Mouse (Mus musculus) macrophage (primary cell): ENCODE data around the gene Gm49318. TPM values are rescaled to one million over a fixed set of nuclear protein-coding genes. Genes with fewer than 3 reads are reported as not detected.

Experiments used
- H3K27ac ChIP-seq: fragments of 350-480 bp; formaldehyde crosslinking; 2 replicates; pipeline ENCODE4 v1.9.0; 2021
- H3K36me3 ChIP-seq: fragments of 350-480 bp; formaldehyde crosslinking; 2 replicates; pipeline ENCODE4 v1.9.0; 2021; ENCODE audit errors: inconsistent target
- H3K4me3 ChIP-seq: fragments of 350-480 bp; formaldehyde crosslinking; 2 replicates; pipeline ENCODE4 v1.9.0; 2021; ENCODE audit errors: inconsistent target
- H3K79me2 ChIP-seq: fragments of 350-480 bp; formaldehyde crosslinking; 2 replicates; pipeline ENCODE4 v1.9.0; 2021; ENCODE audit errors: inconsistent target
- WGBS: methylation state at CpG from one replicate; pipeline ENCODE4 v1.1.7; 2026; ENCODE audit warnings: inconsistent platforms; ENCODE audit not compliant: missing documents; 5-methylcytosine and 5-hydroxymethylcytosine counted together
- polyA plus RNA-seq: library from polyadenylated mRNA; stranded (reverse); fragments of 250-400 nt; gene quantifications from 3 replicates; pipeline ENCODE4 v1.2.4, GENCODE M21; 2018; ENCODE audit warnings: inconsistent platforms

The Gm49318 gene
- polyA plus RNA-seq, 1 experiment from 2014 or later = not detected

DNA sequence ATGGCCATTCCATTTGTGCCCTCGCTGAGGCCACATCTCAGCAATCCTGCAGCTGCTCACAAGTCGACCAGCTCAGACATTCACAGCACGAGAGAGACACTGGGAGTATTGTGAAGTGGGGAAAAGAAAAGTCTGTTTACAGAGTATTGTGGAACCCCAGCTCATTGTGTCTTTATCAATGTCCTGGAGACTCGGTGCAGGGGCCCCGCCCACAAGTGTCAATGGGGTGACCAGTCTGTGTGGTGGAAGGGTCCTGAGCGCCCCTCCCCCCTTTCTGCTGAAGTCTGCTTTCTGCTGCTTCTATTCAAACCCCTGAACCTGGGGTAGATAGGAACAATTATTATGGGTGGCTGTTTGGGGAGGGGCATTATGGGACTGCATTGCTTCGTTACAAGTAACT is 42.6 kb downstream of the Gm49318 start:
- 69% methylated on average over 7 of the region's 7 CpGs for WGBS
- Histone ChIP-seq H3K79me2 (no peaks in the 10 kb centered on the region), H3K4me3 (no peak overlapping the region), H3K36me3 (no peaks in the 10 kb centered on the region), H3K27ac (no peak overlapping the region)

DNA sequence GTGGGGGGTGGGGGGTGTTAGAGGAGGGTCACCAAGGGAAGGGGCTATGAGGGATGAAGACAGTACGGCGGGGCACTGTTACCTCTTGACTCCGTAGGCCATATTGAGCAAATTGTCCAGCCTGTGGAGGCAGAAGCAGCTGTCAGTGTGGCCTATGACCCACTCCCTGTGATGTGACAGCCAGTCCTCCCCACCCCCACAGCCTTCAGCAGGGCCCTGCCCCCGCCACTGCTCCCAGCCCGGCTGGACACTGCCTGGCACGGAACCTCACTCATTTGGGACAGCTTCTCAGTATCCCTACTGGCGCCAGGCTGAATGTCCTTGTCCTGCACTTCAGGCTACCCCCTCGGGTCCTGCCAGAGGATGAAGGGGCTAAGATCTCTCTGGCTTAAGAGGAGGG is 46.5 kb downstream of the Gm49318 start:
- Histone ChIP-seq H3K27ac (no peak overlapping the region), H3K36me3 (no peaks in the 10 kb centered on the region), H3K79me2 (no peaks in the 10 kb centered on the region), H3K4me3 (no peak overlapping the region)
- 89% methylated on average over 8 of the region's 8 CpGs for WGBS

DNA sequence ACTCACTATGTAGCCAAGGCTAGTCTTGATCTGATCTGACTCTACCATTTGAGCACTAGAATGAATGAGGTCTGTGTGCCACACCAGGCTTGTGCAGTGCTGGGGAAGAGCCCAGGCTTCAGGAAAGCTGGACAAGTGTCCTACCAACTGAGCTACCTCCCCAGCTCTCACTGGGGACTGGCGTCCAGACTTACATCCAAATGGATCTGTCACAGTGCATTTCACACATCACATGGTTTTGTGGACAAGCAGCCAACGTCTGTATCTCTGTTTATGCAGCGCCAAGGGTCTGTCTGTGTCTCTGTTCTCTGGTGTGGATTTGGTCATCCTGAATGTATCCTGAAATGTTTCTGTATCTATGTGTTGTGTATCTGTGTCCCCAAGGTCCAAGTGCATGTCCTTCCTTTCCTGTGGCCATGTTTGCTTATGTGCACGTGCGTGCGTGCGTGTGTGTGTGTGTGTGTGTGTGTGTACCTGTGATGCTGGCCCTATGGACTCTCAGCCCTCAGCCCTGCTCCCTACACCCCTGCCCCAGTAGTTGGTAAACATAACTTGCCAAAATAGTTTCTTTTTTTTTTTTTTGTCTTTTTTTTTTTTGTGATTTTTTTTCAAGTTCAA is 53.7 kb downstream of the Gm49318 start:
- no peak overlapping the region for H3K27ac ChIP-seq
- peaks cover 17% of the 10 kb centered on the region for H3K36me3 ChIP-seq
- H3K4me3 ChIP-seq = no peak overlapping the region
- H3K79me2 ChIP-seq = no peaks in the 10 kb centered on the region
- WGBS = 87% methylated on average over 3 of the region's 7 CpGs

DNA sequence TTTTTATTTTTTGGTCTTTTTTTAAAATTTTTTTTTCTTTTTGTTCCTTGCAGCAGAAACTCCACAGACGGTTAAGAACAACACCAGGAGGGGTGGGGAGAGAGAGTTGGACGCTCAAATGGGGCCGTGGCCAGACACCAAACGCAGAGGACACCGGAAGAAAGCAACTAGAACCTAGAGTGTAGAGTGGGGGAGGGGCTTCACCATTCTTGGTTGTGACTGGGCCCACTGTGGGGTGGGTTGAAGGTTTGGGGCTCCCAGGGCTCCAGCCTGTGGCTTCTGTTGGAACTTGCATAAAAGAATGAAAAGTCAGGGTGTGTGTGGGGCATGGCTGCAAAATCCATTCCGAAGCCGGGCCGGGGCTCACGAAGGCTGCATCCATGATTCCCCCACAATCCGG is 54.8 kb downstream of the Gm49318 start:
- Histone ChIP-seq H3K27ac (no peak overlapping the region), H3K36me3 (peaks cover 26% of the 10 kb centered on the region), H3K79me2 (no peaks in the 10 kb centered on the region), H3K4me3 (no peak overlapping the region)
- WGBS = 66% methylated on average over 10 of the region's 10 CpGs

DNA sequence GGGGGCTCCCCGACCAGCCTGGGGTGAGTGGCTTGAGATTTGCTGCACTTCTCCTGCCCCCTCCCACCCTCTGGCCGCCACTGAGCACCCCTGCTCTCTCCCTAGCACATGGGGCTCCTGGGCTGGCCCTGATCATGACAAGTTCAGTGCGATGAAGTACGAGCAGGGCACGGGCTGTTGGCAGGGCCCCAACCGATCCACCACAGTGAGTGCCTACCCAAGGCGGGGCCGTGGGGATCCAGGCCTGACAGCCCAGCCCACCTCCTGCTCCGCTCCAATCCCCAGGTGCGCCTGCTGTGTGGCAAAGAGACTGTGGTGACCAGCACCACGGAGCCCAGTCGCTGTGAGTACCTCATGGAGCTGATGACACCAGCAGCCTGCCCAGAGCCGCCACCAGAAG is 58.3 kb downstream of the Gm49318 start:
- Histone ChIP-seq H3K79me2 (no peaks in the 10 kb centered on the region), H3K36me3 (peaks cover 60% of the 10 kb centered on the region), H3K27ac (no peak overlapping the region), H3K4me3 (no peak overlapping the region)
- 93% methylated on average over 13 of the region's 13 CpGs for WGBS

DNA sequence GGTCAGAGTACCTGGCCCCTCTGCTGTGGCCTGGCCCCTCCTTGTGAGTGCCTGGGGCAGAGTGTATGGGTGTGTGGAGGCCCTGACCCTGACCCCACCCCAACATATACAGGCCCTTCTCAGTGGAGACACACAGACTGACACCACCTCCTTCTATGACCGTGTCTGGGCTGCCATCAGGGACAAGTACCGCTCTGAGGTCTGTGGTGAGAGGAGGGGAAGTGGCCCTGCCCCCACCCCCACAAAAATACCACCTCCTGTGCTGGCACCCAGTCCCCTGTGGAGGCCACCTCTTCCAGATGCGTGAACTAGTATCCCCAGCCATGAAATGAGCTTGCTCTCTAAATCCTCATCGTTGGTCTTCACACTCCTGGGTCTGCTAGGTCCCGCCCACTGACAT is 60.0 kb downstream of the Gm49318 start:
- H3K4me3 ChIP-seq = no peak overlapping the region
- H3K79me2 ChIP-seq = no peaks in the 10 kb centered on the region
- 43% methylated on average over 4 of the region's 5 CpGs for WGBS
- peaks cover 77% of the 10 kb centered on the region for H3K36me3 ChIP-seq
- H3K27ac ChIP-seq = no peak overlapping the region

DNA sequence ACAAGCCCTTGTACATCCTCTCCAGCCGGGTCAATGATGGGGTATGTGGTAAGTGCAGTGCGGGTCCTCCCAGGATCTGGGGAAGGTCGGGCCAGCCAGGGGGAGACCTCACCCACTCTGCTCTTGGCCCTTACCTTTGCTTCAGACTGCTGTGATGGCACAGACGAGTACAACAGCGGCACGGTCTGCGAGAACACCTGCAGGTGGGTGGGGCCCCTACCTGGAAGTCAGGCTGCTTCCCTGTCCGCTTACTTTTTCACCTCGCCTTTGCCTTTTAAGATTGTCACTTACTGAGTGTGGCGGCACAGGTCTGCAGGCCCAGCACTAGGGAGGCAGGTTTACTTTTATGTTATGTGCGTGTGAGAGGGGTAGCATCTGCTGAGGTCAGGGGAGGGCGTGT is 66.5 kb downstream of the Gm49318 start:
- peaks cover 51% of the 10 kb centered on the region for H3K36me3 ChIP-seq
- no peak overlapping the region for H3K4me3 ChIP-seq

DNA sequence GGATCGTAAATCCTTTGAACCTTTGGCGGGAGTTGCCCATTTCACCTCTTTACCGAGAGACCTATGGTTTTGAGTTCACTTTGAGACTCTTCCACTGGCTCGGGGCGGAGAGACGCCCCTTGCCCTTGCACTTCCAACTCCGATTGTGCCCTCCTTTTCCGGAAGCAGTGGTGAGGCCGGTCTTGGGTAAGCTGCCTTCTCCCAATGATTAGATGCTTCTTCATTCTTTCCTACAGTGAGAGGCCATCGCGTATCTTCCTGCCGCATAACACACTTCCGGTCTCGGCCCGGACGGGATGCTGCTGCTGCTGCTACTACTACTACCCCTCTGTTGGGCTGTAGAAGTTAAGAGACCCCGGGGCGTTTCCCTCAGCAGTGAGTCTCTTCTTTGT is 67.9 kb downstream of the Gm49318 start:
- H3K36me3 ChIP-seq = peaks cover 38% of the 10 kb centered on the region
- peak overlapping the region; percentile 71 for H3K27ac ChIP-seq
- 0% methylated on average over 18 of the region's 18 CpGs for WGBS
- peaks cover 8% of the 10 kb centered on the region for H3K79me2 ChIP-seq
- peak overlapping the region; percentile 97 for H3K4me3 ChIP-seq

More for the DNA sequence above, 66.5 kb downstream of the Gm49318 start:
- 95% methylated on average over 12 of the region's 12 CpGs for WGBS
- no peak overlapping the region for H3K27ac ChIP-seq
- peaks cover 8% of the 10 kb centered on the region for H3K79me2 ChIP-seq

DNA sequence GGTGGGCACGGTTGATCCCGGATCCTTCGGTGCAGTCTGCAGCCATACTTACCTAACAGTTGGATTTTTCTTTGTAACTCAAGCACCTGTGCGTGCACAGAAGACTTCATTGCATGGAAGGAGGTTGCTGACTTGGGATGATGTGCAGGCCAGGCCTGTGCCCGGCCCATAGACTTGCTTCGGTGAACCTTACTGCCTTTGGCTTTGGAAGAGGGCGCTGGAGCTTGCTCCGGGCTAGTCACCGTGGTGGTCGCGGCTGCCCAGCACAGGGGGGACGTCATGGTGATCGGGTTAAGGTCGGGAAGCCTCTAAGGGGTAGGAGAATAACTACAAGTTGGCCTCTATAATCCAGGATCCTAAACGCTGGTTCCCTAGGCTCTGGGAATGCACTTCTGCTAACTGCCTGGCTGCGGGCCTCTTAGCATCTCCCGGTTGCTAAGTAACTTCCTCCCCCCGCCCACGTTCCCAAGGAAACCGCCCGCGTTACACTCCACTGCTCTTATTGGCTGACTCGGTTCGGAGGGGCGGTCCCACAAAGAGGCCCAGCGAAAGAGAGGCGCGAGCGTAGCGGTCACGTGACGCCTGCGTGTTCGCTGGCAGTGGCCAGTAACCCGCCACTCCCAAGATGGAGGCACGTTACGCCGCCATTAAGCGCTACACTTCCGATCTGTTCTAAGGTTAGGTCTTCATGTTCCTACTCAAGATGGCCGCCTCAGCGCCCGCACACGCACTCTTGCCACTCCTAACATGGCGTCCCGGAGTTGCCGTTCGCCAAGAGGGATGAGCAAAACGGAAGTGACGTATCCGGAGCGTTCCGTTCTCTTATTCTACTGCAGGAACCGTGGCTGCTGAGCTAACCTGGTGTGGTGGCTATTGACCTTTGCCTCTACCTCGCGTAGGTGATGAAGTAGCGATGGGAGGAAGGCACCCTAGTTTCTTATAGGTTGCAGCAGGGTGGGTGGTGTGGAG is 68.6 kb downstream of the Gm49318 start, which contains the start of the genes Ccdc151 and Prkcsh:
TSS of gene Ccdc151 (minus strand) at position 441 of the 969 bp plus-strand sequence.
TSS of gene Prkcsh (plus strand) at position 613 of the 969 bp plus-strand sequence.
- peaks cover 8% of the 10 kb centered on the region for H3K79me2 ChIP-seq
- peak within 1 kb of the TSS; percentile 71 for H3K27ac ChIP-seq
- 10% methylated on average over 57 of the region's 57 CpGs for WGBS
- H3K4me3 ChIP-seq = peak within 1 kb of the TSS; percentile 97
- H3K36me3 ChIP-seq = peaks cover 31% of the 10 kb centered on the region

DNA sequence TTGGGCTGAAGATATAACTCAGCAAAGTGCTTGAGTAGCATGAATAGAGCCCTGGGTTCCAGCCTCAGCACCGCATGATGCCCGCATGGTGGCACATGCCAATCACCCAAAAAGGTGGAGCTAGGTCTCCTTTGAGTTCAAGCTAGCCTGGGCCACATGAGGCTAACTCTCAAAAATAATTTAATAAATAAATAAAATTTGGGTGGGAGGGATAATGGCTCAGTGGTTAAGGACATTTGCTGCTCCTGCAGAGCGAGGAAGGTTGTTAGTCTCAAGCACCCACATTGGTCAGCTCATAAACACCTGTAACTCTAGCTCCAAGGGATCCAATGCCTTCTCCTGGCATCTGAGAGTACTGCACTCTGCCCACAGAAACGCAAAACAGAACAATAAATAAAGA is 69.4 kb downstream of the Gm49318 start:
- H3K27ac ChIP-seq = no peak overlapping the region
- peaks cover 8% of the 10 kb centered on the region for H3K79me2 ChIP-seq
- WGBS = 98% methylated on average over 4 of the region's 4 CpGs
- peaks cover 23% of the 10 kb centered on the region for H3K36me3 ChIP-seq
- no peak overlapping the region for H3K4me3 ChIP-seq

DNA sequence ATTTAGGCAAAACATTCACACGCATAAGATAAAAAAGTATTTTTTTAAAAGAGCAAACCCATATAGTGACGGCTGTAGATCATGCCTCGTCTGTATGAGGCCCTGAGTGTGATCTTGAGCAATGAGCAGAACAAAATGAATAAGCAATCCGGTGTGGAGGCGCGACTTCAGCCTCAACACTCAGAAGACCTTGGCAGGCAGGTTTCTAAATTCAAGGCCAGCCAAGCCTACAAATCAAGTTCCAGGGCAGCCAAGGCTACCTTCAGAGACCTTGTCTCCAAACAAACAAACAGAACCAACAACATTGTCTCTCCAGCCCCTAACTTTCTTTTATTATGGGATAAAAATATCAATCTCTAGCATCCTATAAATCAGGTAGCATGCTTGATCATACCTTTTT is 70.8 kb downstream of the Gm49318 start:
- H3K36me3 ChIP-seq = peaks cover 9% of the 10 kb centered on the region
- 97% methylated on average over 6 of the region's 6 CpGs for whole genome bisulfite sequencing

DNA sequence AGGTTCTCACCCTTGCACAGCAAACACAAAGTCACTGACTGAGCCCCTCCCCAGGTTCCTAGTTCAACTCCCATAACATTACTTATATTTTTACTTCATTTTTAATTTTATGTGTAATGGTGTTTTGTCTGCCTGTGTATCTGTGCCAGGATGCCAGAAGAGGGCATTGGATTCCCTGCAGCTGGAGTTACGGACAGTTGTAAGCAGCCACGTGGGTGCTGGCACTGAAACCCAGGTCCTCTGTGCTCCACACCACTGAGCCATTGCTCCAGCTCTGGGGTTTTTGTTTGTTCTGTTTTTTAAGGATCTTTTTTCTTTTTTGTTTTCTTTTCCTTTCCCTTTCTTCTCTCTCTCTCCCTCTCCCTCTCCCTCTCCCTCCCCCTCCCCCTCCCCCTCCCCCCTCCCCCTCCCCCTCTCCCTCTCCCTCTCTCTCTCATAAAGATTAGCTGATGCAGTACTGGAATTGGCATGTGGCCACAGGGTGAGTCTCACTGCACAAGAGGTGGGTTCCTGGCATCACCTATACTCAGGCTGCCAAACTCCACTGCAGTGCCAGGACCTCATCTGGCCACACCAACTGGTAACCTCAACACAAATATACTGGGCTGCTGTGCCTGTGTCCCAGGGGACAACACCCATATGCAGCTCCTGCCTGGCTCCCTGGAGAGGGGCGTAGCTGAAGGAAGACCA is 74.7 kb downstream of the Gm49318 start:
- H3K79me2 ChIP-seq = no peaks in the 10 kb centered on the region
- no peaks in the 10 kb centered on the region for H3K36me3 ChIP-seq
- 91% methylated on average over 1 of the region's 3 CpGs for WGBS
- H3K27ac ChIP-seq = no peak overlapping the region
- H3K4me3 ChIP-seq = no peak overlapping the region

More for the DNA sequence above, 70.8 kb downstream of the Gm49318 start:
- Histone ChIP-seq H3K79me2 (peaks cover 8% of the 10 kb centered on the region), H3K4me3 (no peak overlapping the region), H3K27ac (no peak overlapping the region)

DNA sequence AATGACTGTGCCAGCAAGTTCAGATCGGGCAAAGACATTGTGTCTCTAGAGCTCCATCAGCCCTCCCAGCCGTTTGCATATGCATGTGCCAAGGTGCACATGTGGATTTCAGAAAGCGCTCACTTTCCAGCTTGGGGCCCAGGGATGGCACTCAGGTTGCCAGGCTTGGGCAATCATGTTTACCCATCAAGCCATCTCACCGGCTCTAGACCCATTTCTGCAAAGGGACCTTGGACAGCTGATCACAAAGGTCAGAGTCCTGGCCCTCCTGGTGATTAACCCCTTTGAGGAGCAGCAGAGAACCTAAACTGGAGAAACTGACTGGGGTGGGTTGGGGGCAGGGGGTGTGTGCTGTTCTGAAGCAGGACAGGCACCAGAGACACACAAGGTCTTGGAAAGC is 78.8 kb downstream of the Gm49318 start:
- WGBS = 86% methylated on average over 4 of the region's 4 CpGs
- no peaks in the 10 kb centered on the region for H3K79me2 ChIP-seq
- H3K27ac ChIP-seq = no peak overlapping the region
- no peaks in the 10 kb centered on the region for H3K36me3 ChIP-seq
- H3K4me3 ChIP-seq = no peak overlapping the region

DNA sequence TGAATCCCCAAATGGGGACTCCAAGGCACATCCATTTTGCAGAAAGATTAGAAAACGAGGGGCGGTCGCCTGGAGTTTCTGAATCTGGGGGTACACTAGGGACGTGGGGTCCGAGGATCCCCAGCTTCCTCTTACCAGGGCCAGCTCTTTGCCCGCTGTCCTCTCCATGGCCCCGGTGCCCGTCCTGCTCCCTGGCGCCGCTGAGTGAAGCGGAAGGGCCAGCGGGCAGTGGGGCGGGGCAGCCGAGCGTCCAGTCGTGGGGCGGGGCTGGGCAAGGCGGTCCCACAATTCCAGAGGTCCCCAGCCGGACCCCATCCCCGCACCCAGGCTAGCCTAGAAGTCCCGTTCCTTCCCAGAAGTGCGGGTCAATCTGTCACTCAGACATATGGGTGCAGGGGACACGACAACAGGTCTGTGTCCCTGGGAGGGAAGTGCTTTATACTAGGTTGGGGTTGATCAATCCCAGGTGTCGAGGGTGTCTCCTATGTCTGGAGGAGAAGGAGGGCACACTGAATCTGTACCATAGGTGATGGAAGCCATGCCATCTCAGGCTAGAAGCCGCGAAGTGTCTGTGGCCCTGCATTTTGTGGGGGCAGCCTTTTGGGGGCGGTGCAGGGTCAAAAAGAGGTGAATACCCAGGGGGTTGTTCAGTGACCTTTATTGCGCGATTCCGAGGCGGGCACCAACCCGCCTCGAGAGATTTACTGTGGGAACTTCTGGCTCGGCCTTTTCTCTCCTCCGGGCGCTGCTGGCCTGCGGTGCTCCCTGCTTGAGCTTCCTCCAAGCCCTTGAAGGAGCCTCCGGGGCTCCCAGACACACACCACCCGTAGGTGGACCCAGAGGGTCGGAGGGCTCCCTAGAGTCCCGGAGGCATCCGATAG is 81.6 kb downstream of the Gm49318 start, which contains the start of gene Rgl3:
TSS of gene Rgl3 (minus strand) at position 217 of the 881 bp plus-strand sequence.
- H3K27ac ChIP-seq = no peak within 1 kb of the TSS
- H3K79me2 ChIP-seq = no peaks in the 10 kb centered on the region
- H3K4me3 ChIP-seq = peak within 1 kb of the TSS; percentile 38
- WGBS = 4% methylated on average over 42 of the region's 42 CpGs
- no peaks in the 10 kb centered on the region for H3K36me3 ChIP-seq
